Mouse (Mus musculus) hindbrain, postnatal 0 days (tissue): ENCODE measurements at regions not wholly inside any gene's neighbourhood (a gene's known extent, or its start where the extent isn't known, plus 50 kb on each side); places are given as distances from the start of the nearest gene placed in this dataset.

ENCODE experiments used
- ATAC-seq: fragments of 200-750 bp; cut with Nextera tagmentation; 2 replicates; pipeline ENCODE4 v1.8.0; 2017; ENCODE audit warnings: mild to moderate bottlenecking, moderate TSS enrichment, moderate library complexity
- DNase-seq: peaks from one replicate; pipeline ENCODE4 v3.0.0-alpha.2; 2015; ENCODE audit warnings: low spot score
- H3K27ac ChIP-seq: fragments of 300-500 bp; sonication (generic); 2 replicates; pipeline ENCODE4 v1.5.1; 2014; ENCODE audit warnings: mild to moderate bottlenecking
- H3K27me3 ChIP-seq: fragments of 300-500 bp; sonication (generic); 2 replicates; pipeline ENCODE4 v1.6.1; 2014; ENCODE audit warnings: low read length, mixed read lengths; ENCODE audit not compliant: insufficient read depth
- H3K36me3 ChIP-seq: fragments of 300-500 bp; sonication (generic); 2 replicates; pipeline ENCODE4 v1.6.1; 2014; ENCODE audit warnings: low read length, mixed read lengths; ENCODE audit not compliant: insufficient read depth
- H3K4me1 ChIP-seq: fragments of 300-500 bp; sonication (generic); 2 replicates; pipeline ENCODE4 v1.6.1; 2014; ENCODE audit warnings: antibody characterized with exemption, low read length, mixed read lengths; ENCODE audit not compliant: insufficient read depth
- H3K4me2 ChIP-seq: fragments of 300-500 bp; sonication (generic); 2 replicates; pipeline ENCODE4 v1.6.1; 2014; ENCODE audit warnings: low read depth, mild to moderate bottlenecking, low read length, moderate library complexity, mixed read lengths
- H3K4me3 ChIP-seq: fragments of 300-500 bp; sonication (generic); 2 replicates; pipeline ENCODE4 v1.5.1; 2014; ENCODE audit warnings: low read length
- H3K9ac ChIP-seq: fragments of 300-500 bp; sonication (generic); replicated peaks from 2 replicates; pipeline ENCODE4 v1.6.1; 2014; ENCODE audit warnings: mild to moderate bottlenecking, low read length, moderate library complexity, mixed read lengths
- H3K9me3 ChIP-seq: fragments of 300-500 bp; sonication (generic); 2 replicates; pipeline ENCODE4 v1.6.1; 2016; ENCODE audit warnings: low read length, mixed read lengths
- CTCF ChIP-seq: IDR thresholded peaks from 2 replicates; pipeline ENCODE4 v1.5.1; 2016; ENCODE audit warnings: antibody characterized with exemption, control low read depth, low read depth
- WGBS: fragments of 180-500 bp; shearing (Covaris S2); extraction: QIAGEN DNeasy Blood & Tissue Kit; methylation state at CpG from one replicate; pipeline ENCODE4 v1.1.7; 2014; 5-methylcytosine and 5-hydroxymethylcytosine counted together

GRCm38 (mm10) chr11:34888374-34889136, 55.1 kb upstream of the Spdl1 start:
- ATAC-seq (no peak), DNase-seq (no peak)
- 76% methylated on average over 7 of the region's 7 CpGs for WGBS
- H3K36me3 ChIP-seq: no peaks in the 10 kb centered on the region
- no peak overlapping the region for H3K27ac ChIP-seq
- no peak overlapping the region for H3K9ac ChIP-seq
- H3K4me2 ChIP-seq: no peak overlapping the region
- no peak for TF ChIP-seq CTCF
- H3K27me3 ChIP-seq: no peaks in the 10 kb centered on the region
- H3K4me3 ChIP-seq: no peak overlapping the region
- no peaks in the 10 kb centered on the region for H3K4me1 ChIP-seq
- H3K9me3 ChIP-seq: no peaks in the 10 kb centered on the region

- Histone ChIP-seq H3K36me3 (no peaks in the 10 kb centered on the region), H3K27ac (no peak overlapping the region), H3K9me3 (no peaks in the 10 kb centered on the region), H3K4me1 (no peaks in the 10 kb centered on the region), H3K4me2 (no peak overlapping the region), H3K27me3 (no peaks in the 10 kb centered on the region), H3K9ac (no peak overlapping the region), H3K4me3 (no peak overlapping the region)
- DNase-seq (no peak), ATAC-seq (no peak)
- WGBS: 91% methylated on average over 3 of the region's 3 CpGs
- TF ChIP-seq CTCF: no peak
These were observed 54.1 kb upstream of the Spdl1 start for GRCm38 (mm10) chr11:34887587-34887986.
